Mouse (Mus musculus) heart, postnatal 10 days (tissue): ENCODE data around the gene Elmo2. TPM values are rescaled to one million over a fixed set of nuclear protein-coding genes. Genes with fewer than 3 reads are reported as not detected.

Experiments
- DNase-seq, 2 experiments: peaks; one replicate each; pipeline ENCODE4 v3.0.0; 2021
- intact Hi-C: fragments of 180-260 bp; cut with DNase I; formaldehyde crosslinking; loops from one replicate; pipeline ENCODE4 v1.15.1; 2025
- total RNA-seq, 2 experiments: library from RNA; stranded (reverse); gene quantifications; 2 replicates each; pipeline ENCODE4 v1.2.3; 2021

Gene Elmo2
- total RNA-seq, 2 experiments from 2014 or later, result 26.0 to 26.5 TPM

GRCm38 (mm10) chr2:165301409-165301808, 24.9 kb downstream of the Elmo2 start:
- no peak for DNase-seq
- intact Hi-C loops, result no loop called here

DNA sequence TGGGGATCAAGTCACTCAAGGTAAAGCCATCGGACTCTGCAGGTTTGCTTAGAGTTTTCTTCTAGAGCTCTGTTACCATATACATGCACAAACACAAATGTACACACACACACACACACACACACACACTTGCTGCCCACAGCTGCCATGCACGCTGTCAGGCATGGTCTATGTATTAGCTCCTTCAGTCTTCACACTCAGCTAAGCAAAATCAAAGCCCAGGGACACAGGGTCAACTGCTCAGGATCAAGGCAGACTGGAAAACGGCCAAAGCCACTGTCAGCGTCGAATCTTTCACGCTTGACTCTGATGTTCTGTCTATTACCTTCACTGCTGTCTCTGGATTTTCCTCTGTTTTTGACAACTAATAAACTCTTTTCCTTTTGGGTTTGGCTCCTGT, 25.4 kb downstream of the Elmo2 start:
- DNase-seq, result no peak
- intact Hi-C loops, result no loop called here

GRCm38 (mm10) chr2:165300424-165300823, 25.9 kb downstream of the Elmo2 start:
- intact Hi-C loops, result no loop called here
- no peak for DNase-seq

DNA sequence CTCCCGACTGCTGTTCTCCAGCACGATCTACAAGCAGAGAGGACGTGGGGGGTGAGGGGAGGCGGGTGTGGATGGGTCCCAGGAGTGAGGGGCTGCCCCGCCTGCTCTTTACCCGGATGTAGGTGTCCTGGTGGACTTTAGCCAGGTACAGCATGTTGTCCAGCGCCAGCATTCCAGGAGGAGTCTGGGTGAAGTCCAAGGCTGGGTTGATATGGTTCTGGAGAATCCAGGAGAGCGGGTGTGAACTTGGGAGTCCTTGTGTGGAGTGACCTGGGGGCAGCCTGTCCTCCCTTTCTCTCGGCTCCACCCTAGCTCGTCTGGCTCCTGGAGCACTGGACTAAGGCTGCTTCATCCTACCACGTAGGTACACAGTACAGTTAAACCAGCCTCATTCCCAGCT, 28.9 kb downstream of the Elmo2 start:
- intact Hi-C loops, result no loop called here
- DNase-seq, result no peak

- intact Hi-C loops, result no loop called here
- peak in 1 of 2 experiments; percentile 32 for DNase-seq
Observed at GRCm38 (mm10) chr2:165296571-165296970, 29.7 kb downstream of the Elmo2 start.

DNA sequence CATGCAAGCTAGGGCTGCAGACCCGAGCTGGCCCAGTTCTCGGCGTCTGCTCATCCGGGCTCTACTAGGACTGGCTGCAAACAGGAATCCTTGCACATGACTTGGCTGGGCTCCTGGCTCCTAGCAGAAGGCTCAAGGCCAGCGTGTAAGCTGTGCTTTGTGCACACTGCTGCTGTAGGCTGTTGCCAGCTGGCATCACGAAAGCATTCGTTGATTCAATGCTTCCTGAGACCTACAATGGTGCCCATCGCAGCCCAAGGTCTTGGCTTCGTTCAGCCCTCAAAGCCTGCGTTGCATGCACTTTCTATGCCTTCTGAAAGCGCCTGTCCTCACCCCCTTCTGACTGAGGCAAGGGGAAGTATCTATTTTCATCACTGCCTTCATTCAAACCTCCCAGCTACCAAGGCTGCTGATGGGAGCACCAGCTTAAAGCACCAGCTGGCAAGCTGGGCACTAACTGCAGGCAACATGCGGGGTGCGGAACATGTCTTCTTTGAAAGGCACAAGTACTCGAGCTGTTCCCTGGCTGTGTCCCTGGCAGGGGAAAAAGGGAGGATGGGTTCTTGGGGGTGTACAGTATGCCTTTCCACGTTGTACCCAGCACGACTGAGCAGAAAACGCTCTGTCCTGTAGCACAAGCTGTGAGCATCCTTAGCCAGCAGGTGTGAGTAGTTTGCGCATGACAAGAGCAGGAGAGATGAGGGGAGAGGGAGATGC, 37.8 kb downstream of the Elmo2 start:
- DNase-seq, result peak; percentile 92
- intact Hi-C loops, result loop anchor here (2.0 kb wide), 1 partner anchor 32 kb away; no protein-coding TSS in a partner anchor

DNA sequence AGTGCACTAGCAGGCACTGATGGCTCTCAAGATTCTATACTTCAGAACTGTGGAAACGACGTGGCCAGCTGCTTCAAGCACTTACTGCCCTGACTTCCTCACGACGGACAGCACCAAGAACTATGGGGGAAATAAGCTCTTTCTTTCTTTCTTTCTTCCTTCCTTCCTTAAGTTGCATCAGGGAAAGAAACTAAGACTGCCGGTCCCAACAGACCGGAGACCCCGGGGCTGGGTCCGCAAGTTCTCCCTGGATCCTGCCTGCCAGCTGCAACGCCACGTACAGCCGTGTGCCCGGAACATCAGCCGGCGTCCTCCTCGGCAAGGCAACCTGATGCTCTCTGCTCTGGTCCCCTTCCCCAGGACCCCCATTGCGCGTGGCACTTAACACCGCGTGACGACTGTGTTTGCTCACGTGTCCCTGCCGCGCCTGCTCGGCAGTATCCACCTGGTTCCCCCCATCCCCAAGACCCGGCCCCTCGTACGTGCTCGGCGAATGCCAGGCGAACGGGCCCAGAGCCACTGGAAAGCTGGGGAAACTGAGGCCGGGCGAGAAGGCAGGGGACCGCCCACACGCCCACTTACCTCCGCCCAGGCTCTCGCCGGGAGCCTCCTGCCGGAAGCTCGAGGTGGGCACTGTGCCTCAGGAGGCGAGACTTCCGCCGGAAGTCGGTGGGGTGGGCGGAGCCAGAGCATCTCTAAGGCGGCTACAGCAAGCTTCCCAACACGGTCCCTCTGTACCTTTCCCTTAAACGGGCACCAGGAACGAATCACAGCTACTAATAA, 38.9 kb downstream of the Elmo2 start, which contains the start of gene Slc35c2:
TSS of gene Slc35c2 (minus strand) at position 668 of the 783 bp plus-strand sequence.
- intact Hi-C loops, result no loop called here

GRCm38 (mm10) chr2:165286361-165287201, 39.7 kb downstream of the Elmo2 start:
- intact Hi-C loops, result no loop called here
- DNase-seq, result peak in 1 of 2 experiments; percentile 23

More for the DNA sequence above, 38.9 kb downstream of the Elmo2 start, which contains the start of gene Slc35c2:
- DNase-seq, result peak; percentile 95 to 97

DNA sequence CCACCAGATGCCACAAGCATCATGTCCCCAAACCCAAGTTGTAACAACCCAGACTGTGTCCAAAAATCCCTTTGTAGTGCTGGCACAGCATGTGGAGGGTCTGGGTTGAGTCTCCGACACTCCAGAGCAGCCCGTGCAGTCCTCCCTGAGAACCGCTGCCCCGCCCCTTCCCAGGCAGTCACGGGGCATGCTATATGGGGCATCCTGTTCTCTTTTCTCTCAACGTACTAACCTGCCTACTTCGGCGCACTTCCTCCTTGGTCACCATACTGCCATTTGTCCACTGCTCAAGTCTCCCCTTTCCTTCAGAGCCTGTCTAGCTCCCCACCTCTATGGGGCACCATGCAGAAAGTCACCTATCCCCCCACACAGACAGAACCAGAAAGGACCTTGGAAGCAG, 40.7 kb downstream of the Elmo2 start:
- no peak for DNase-seq
- intact Hi-C loops, result no loop called here

GRCm38 (mm10) chr2:165285034-165285433, 41.2 kb downstream of the Elmo2 start:
- intact Hi-C loops, result no loop called here
- no peak for DNase-seq

- no peak for DNase-seq
- intact Hi-C loops, result no loop called here
Observed at GRCm38 (mm10) chr2:165284377-165284776, 41.9 kb downstream of the Elmo2 start.

DNA sequence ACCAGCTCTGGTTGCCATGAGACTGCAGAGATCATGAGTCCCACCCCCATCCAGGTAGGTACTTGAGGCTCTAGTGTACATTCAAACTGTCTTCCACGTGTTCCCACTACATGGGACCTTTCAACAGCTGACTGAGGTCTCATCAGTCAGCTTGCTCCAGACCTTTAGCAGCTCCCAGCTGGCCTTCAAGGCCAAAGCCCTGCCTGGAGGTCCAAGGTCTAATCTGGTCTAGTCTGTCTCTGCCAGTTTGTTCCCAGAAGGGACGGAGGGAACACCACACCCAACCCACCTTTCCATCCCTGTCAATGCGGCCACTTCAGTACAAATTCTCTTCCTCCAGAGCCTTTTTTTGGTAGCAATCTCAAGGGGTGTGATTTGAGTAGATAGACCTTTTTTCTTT, 42.6 kb downstream of the Elmo2 start:
- intact Hi-C loops, result no loop called here

DNA sequence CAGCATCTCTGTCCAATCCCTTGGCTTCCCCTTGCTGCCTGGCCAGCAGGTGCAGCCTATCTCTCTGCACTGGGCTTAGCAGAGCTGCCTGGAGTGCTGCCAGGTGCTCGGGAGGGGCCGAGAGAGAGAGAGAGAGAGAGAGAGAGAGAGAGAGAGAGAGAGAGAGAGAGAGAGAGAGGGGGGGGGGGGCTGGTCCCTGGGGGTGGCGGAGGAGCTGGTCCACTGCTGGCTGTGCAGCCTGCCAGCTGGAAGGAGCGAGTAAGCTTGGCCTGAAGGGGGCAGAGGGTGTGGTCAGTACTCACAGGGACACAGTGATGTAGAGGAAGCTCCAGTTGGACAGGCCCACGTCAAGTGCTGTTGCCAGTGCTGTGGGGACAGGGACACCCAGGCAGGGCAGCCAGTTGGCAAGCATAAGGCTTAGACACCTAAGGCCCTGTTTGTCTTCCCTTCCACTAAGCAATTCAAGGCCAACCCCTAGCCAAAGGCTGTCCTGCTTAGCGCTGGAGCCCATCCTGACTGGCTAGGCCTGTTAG, 44.4 kb downstream of the Elmo2 start:
- DNase-seq, result peak; percentile 43 to 44
- intact Hi-C loops, result no loop called here

More for the DNA sequence above, 42.6 kb downstream of the Elmo2 start:
- DNase-seq, result no peak

DNA sequence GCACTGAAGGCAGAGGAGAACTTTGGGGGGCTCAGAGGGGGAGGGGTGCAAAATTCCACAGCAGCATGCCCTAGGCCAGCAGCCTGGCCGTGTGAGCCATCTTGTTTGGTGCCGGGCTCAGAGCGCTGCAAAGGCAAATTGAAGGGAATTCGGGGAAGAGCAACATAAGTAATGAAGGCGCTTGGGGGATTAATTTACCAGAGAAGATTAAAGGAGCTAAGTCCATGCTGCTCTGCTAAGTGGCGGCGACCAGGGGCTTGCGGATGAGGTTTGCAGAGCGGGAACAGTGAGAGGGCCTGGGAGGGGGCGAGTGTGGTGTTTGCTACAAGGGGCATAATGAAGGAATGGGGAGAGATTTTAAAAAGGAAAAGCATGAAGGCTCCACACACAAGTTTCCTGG, 46.9 kb downstream of the Elmo2 start:
- DNase-seq, result no peak
- intact Hi-C loops, result loop anchor here (10.0 kb wide), 1 partner anchor 325 kb away; no protein-coding TSS in a partner anchor

GRCm38 (mm10) chr2:165277188-165277740, 49.0 kb downstream of the Elmo2 start:
- no peak for DNase-seq
- intact Hi-C loops, result loop anchor here (10.0 kb wide), 1 partner anchor 322 kb away; no protein-coding TSS in a partner anchor

DNA sequence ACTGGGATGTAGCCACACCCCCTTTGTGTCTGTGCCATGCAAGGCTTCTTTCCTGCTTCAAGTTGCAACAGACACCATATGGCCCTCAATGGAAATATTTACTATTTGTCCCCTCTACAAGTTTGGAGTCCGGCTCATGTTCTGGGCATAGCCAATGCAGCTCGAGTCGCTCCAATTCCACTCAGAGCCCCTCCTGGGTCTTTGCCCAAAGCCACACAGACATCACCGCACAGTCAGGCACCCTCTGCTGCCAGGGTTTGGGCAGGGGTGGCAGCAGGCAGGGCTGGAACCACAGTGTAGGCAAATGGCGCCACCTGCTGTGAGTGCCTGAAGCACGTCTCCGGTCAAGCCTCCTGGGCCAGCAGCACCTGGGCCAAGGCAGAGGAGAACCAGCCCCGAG, 50.5 kb downstream of the Elmo2 start:
- intact Hi-C loops, result loop anchor here (1.0 to 10.0 kb wide), 3 partner anchors 45 to 321 kb away; no protein-coding TSS in a partner anchor
- DNase-seq, result peak; percentile 70 to 78

GRCm38 (mm10) chr2:165275124-165275640, 51.1 kb downstream of the Elmo2 start:
- DNase-seq, result no peak
- intact Hi-C loops, result loop anchor here (2.0 to 10.0 kb wide), 2 partner anchors 44 to 320 kb away; no protein-coding TSS in a partner anchor

DNA sequence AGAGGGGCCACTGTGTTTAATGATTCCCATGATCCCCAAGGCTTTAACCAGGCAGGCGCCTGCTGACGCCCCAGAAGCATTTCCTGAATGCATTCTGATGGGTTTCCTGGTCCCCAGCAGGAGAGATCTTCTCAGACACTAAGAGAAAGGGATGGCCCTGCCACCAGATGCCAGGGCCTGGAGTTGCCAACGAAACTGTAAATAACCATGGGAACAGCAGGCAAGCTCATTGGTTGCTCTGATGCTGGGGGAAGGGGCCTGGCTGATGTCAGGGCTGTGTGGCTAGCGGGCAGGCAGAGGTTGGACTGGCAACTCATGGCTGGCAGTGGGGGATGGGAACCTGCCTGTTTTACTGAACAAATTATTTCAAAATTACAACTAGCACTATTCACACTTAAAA, 52.7 kb downstream of the Elmo2 start:
- no peak for DNase-seq
- intact Hi-C loops, result loop anchor here (10.0 kb wide), 1 partner anchor 319 kb away; no protein-coding TSS in a partner anchor

DNA sequence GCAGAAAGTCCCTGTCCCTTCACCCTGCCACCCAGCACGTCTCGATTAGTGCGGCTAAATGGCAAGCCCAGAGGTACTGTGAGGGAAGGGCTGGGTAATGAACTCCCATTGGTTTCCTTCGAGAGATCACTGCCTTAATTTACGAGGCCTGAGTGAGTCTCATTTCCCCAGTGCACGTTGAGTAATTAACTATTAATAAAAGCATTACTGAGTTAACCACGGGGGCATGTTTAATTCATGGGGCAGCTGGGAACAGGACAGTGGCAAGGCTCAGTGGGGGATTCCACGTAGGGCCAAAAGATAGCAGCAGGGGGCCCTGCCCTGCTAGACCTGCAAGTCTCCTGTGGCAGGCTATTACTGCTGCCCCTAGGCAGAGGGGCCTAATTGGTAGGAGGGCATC, 55.0 kb downstream of the Elmo2 start:
- intact Hi-C loops, result loop anchor here (10.0 kb wide), 1 partner anchor 317 kb away; no protein-coding TSS in a partner anchor
- no peak for DNase-seq
